Mouse (Mus musculus): Measurements from ENCODE around the gene Bod1l. TPM values are rescaled to one million over a fixed set of nuclear protein-coding genes. Genes with fewer than 3 reads are reported as not detected.

The Bod1l gene
- polyA plus RNA-seq, 1 experiment, result 3.6 TPM

DNA sequence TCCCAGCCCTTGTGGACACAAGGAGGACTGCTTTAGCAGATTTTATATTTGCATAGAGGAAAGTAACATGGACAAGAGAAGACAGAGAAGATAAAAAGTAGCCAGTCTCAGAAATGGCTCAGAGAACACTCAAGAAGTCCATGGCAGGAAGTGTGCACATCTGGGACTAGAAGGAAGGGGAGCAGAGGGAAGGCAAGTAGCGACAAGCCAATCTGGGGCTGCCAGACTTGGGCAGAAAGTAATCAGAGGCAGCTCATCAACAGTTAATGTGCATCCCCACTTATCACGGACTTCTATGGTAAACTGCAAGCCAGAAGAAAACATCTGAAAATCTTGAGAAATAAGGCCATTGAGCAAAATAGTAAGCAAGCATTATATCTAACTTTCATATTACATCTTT, 39.5 kb downstream of the Bod1l start:
- Histone ChIP-seq H3K27ac (ENCODE audit: insufficient read depth, low read depth, low read length) (no peak overlapping the region), H3K4me3 (ENCODE audit: insufficient read depth, low read depth, low read length) (no peak overlapping the region), H3K27me3 (replicated peaks; ENCODE audit: control insufficient read depth, insufficient read depth, low read length) (no peaks in the 10 kb centered on the region), H3K4me1 (ENCODE audit: control insufficient read depth, insufficient read depth, low read length) (no peaks in the 10 kb centered on the region), H3K36me3 (ENCODE audit: control insufficient read depth, insufficient read depth, low read length) (peaks cover 3% of the 10 kb centered on the region)
- DNase-seq, result no peak
- WGBS, result 91% methylated on average over 2 of the region's 2 CpGs
- TF ChIP-seq CTCF (conservative IDR thresholded peaks at IDR 0.05; ENCODE audit: insufficient read depth, insufficient read length, low read depth, low read length), result no peak
- TF ChIP-seq POLR2A (IDR thresholded peaks at IDR 0.05; ENCODE audit: low read depth, low read length), result no peak

- no peaks in the 10 kb centered on the region for H3K27me3 ChIP-seq (replicated peaks; ENCODE audit: control insufficient read depth, insufficient read depth, low read length)
- no peak for DNase-seq
- H3K36me3 ChIP-seq (ENCODE audit: control insufficient read depth, insufficient read depth, low read length), result peaks cover 5% of the 10 kb centered on the region
- no peaks in the 10 kb centered on the region for H3K4me1 ChIP-seq (ENCODE audit: control insufficient read depth, insufficient read depth, low read length)
- TF ChIP-seq CTCF (conservative IDR thresholded peaks at IDR 0.05; ENCODE audit: insufficient read depth, insufficient read length, low read depth, low read length) (no peak), POLR2A (IDR thresholded peaks at IDR 0.05; ENCODE audit: low read depth, low read length) (no peak)
- H3K4me3 ChIP-seq (ENCODE audit: insufficient read depth, low read depth, low read length), result no peak overlapping the region
- H3K27ac ChIP-seq (ENCODE audit: insufficient read depth, low read depth, low read length), result no peak overlapping the region
- 96% methylated on average over 2 of the region's 2 CpGs for WGBS
Measured at GRCm38 (mm10) chr5:41801622-41802021, 42.5 kb downstream of the Bod1l start.

DNA sequence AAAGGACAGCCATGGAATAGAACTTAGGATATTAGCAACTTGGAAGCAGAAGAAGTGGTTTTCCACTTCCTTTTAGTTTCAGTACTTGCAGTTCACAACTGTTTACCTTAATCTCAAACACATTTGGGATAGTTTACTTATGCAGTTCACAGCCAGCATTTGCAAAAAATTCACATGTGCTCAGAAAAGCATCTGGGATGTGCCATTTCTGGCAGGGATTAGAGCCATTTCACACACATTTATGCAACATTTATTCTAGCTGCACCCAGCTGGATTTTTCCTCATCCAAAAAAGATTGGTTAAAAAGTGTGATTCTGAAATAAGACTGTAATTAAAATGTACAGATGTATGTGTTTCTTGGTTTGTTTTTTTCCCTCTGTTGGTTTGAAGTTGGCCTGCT, 49.7 kb downstream of the Bod1l start:
- TF ChIP-seq CTCF (conservative IDR thresholded peaks at IDR 0.05; ENCODE audit: insufficient read depth, insufficient read length, low read depth, low read length) (no peak), POLR2A (IDR thresholded peaks at IDR 0.05; ENCODE audit: low read depth, low read length) (no peak)
- no peak overlapping the region for H3K27ac ChIP-seq (ENCODE audit: insufficient read depth, low read depth, low read length)
- DNase-seq, result no peak
- no peaks in the 10 kb centered on the region for H3K27me3 ChIP-seq (replicated peaks; ENCODE audit: control insufficient read depth, insufficient read depth, low read length)
- no peaks in the 10 kb centered on the region for H3K4me1 ChIP-seq (ENCODE audit: control insufficient read depth, insufficient read depth, low read length)
- peaks cover 6% of the 10 kb centered on the region for H3K36me3 ChIP-seq (ENCODE audit: control insufficient read depth, insufficient read depth, low read length)
- H3K4me3 ChIP-seq (ENCODE audit: insufficient read depth, low read depth, low read length), result no peak overlapping the region

GRCm38 (mm10) chr5:41790517-41790916, 53.6 kb downstream of the Bod1l start:
- no peaks in the 10 kb centered on the region for H3K4me1 ChIP-seq (ENCODE audit: control insufficient read depth, insufficient read depth, low read length)
- H3K27me3 ChIP-seq (replicated peaks; ENCODE audit: control insufficient read depth, insufficient read depth, low read length), result no peaks in the 10 kb centered on the region
- TF ChIP-seq CTCF (conservative IDR thresholded peaks at IDR 0.05; ENCODE audit: insufficient read depth, insufficient read length, low read depth, low read length), result no peak
- no peak for TF ChIP-seq POLR2A (IDR thresholded peaks at IDR 0.05; ENCODE audit: low read depth, low read length)
- peaks cover 7% of the 10 kb centered on the region for H3K36me3 ChIP-seq (ENCODE audit: control insufficient read depth, insufficient read depth, low read length)
- 51% methylated on average over 2 of the region's 2 CpGs for WGBS
- no peak overlapping the region for H3K27ac ChIP-seq (ENCODE audit: insufficient read depth, low read depth, low read length)
- peak; percentile 30 for DNase-seq
- no peak overlapping the region for H3K4me3 ChIP-seq (ENCODE audit: insufficient read depth, low read depth, low read length)

- WGBS, result 77% methylated on average over 6 of the region's 6 CpGs
- H3K4me1 ChIP-seq (ENCODE audit: control insufficient read depth, insufficient read depth, low read length), result no peaks in the 10 kb centered on the region
- H3K27ac ChIP-seq (ENCODE audit: insufficient read depth, low read depth, low read length), result no peak overlapping the region
- no peak for DNase-seq
- no peaks in the 10 kb centered on the region for H3K27me3 ChIP-seq (replicated peaks; ENCODE audit: control insufficient read depth, insufficient read depth, low read length)
- peaks cover 6% of the 10 kb centered on the region for H3K36me3 ChIP-seq (ENCODE audit: control insufficient read depth, insufficient read depth, low read length)
- TF ChIP-seq CTCF (conservative IDR thresholded peaks at IDR 0.05; ENCODE audit: insufficient read depth, insufficient read length, low read depth, low read length) (no peak), POLR2A (IDR thresholded peaks at IDR 0.05; ENCODE audit: low read depth, low read length) (no peak)
- H3K4me3 ChIP-seq (ENCODE audit: insufficient read depth, low read depth, low read length), result no peak overlapping the region
Measured at GRCm38 (mm10) chr5:41788877-41789276, 55.2 kb downstream of the Bod1l start.

DNA sequence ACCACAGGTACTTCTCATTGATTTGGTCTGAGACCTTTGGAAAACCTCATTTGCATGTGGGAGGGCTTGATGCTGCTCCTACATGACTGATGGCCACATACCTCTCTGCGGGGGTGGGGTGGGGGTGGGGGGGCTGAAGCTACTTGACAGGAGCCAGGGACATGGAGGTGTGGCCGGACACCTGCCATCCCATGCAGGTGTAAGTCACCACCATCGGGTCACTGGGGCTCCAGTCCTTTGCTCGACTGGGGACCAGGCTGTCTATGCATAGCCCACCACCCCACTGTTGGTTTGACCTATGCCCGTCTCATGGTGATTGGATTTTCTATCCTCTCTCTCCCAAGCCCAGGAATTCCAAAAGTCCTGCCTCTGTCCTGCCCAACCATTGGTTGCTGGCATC, 62.2 kb downstream of the Bod1l start:
- H3K27ac ChIP-seq (ENCODE audit: insufficient read depth, low read depth, low read length), result no peak overlapping the region
- no peaks in the 10 kb centered on the region for H3K27me3 ChIP-seq (replicated peaks; ENCODE audit: control insufficient read depth, insufficient read depth, low read length)
- H3K4me1 ChIP-seq (ENCODE audit: control insufficient read depth, insufficient read depth, low read length), result no peaks in the 10 kb centered on the region
- no peak for DNase-seq
- peaks cover 2% of the 10 kb centered on the region for H3K36me3 ChIP-seq (ENCODE audit: control insufficient read depth, insufficient read depth, low read length)
- TF ChIP-seq CTCF (conservative IDR thresholded peaks at IDR 0.05; ENCODE audit: insufficient read depth, insufficient read length, low read depth, low read length), result no peak
- TF ChIP-seq POLR2A (IDR thresholded peaks at IDR 0.05; ENCODE audit: low read depth, low read length), result no peak
- WGBS, result 93% methylated on average over 5 of the region's 5 CpGs
- no peak overlapping the region for H3K4me3 ChIP-seq (ENCODE audit: insufficient read depth, low read depth, low read length)

DNA sequence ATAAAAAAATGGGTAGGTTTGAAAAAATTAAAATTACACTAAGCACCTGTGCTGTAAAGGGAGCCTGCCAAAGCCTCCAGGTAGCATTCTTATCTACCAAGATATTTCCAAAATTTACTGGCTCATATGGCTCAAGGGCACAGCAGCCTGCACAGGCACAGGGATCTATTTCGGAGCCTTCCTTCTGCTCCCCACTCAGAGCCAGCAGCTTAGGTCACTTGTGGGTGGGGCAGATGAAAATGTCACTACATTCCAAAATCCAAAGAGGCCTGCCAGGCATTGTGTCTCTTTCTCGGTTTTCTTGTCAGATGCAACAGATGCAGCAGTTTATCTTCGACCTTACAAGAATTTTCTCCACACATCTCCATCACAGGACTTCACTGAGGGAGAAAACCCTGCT, 64.1 kb downstream of the Bod1l start:
- H3K36me3 ChIP-seq (ENCODE audit: control insufficient read depth, insufficient read depth, low read length), result no peaks in the 10 kb centered on the region
- no peaks in the 10 kb centered on the region for H3K4me1 ChIP-seq (ENCODE audit: control insufficient read depth, insufficient read depth, low read length)
- no peak overlapping the region for H3K4me3 ChIP-seq (ENCODE audit: insufficient read depth, low read depth, low read length)
- no peaks in the 10 kb centered on the region for H3K27me3 ChIP-seq (replicated peaks; ENCODE audit: control insufficient read depth, insufficient read depth, low read length)
- 70% methylated on average over 3 of the region's 3 CpGs for WGBS
- no peak for DNase-seq
- no peak for TF ChIP-seq POLR2A (IDR thresholded peaks at IDR 0.05; ENCODE audit: low read depth, low read length)
- no peak for TF ChIP-seq CTCF (conservative IDR thresholded peaks at IDR 0.05; ENCODE audit: insufficient read depth, insufficient read length, low read depth, low read length)
- no peak overlapping the region for H3K27ac ChIP-seq (ENCODE audit: insufficient read depth, low read depth, low read length)

GRCm38 (mm10) chr5:41775728-41776127, 68.4 kb downstream of the Bod1l start:
- Histone ChIP-seq H3K4me1 (ENCODE audit: control insufficient read depth, insufficient read depth, low read length) (no peaks in the 10 kb centered on the region; the same call in 1 of the 2 replicates), H3K36me3 (ENCODE audit: control insufficient read depth, insufficient read depth, low read length) (no peaks in the 10 kb centered on the region), H3K4me3 (ENCODE audit: insufficient read depth, low read depth, low read length) (no peak overlapping the region), H3K27ac (ENCODE audit: insufficient read depth, low read depth, low read length) (no peak overlapping the region), H3K27me3 (replicated peaks; ENCODE audit: control insufficient read depth, insufficient read depth, low read length) (no peaks in the 10 kb centered on the region)
- no peak for DNase-seq
- WGBS, result 21% methylated on average over 6 of the region's 6 CpGs
- no peak for TF ChIP-seq POLR2A (IDR thresholded peaks at IDR 0.05; ENCODE audit: low read depth, low read length)
- no peak for TF ChIP-seq CTCF (conservative IDR thresholded peaks at IDR 0.05; ENCODE audit: insufficient read depth, insufficient read length, low read depth, low read length)
